Mouse (Mus musculus) urinary bladder, postnatal 10 days (tissue): ENCODE measurements around the gene Myo1c.

ENCODE experiments used
- DNase-seq: peaks from one replicate; pipeline ENCODE4 v3.0.0; 2022; ENCODE audit warnings: low spot score

Myo1c gene

DNA sequence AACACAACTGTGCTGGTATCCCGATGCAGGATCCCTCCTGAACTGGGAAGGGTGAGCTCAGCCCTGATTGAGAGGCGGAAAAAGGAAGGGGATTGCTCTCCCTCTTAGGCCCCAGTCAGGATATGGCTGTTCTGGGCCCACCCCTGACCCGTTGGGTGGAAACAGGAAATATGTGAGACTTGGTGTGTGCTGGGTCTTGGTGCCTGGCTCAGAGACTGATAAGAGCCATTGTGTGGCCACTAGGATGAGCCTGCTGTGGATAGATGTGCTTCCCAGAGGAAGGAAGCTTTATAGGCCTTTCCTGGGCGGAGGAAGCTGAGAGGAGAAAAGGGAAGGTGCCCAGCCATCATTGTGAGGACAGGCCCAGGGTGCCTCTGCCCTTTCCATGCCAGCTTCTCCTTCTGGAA, 1.1 kb upstream of the Myo1c start:
- DNase-seq, result no peak

DNA sequence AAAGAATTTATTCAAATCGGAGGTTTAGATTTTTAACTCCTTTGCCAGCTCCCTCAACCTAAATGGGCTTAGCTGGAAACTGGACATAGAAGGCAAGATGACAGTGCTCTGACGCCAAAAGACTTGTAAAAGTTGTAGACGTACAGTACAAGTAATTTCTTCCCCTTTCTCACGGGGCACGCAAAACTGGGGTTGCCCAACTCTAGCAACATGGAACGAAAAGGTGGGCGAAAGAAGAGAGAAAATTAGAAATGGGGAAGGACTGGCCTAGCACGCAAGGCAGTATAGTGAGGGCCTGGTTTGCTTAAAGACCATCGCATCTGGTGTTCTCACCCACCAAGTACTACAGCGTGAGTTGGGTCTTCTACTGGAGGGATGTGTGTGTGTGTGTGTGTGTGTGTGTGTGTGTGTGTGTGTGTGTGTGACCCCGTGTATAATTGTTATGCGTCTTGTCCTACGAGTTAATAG, 688 bp downstream of the Myo1c start:
- no peak for DNase-seq

DNA sequence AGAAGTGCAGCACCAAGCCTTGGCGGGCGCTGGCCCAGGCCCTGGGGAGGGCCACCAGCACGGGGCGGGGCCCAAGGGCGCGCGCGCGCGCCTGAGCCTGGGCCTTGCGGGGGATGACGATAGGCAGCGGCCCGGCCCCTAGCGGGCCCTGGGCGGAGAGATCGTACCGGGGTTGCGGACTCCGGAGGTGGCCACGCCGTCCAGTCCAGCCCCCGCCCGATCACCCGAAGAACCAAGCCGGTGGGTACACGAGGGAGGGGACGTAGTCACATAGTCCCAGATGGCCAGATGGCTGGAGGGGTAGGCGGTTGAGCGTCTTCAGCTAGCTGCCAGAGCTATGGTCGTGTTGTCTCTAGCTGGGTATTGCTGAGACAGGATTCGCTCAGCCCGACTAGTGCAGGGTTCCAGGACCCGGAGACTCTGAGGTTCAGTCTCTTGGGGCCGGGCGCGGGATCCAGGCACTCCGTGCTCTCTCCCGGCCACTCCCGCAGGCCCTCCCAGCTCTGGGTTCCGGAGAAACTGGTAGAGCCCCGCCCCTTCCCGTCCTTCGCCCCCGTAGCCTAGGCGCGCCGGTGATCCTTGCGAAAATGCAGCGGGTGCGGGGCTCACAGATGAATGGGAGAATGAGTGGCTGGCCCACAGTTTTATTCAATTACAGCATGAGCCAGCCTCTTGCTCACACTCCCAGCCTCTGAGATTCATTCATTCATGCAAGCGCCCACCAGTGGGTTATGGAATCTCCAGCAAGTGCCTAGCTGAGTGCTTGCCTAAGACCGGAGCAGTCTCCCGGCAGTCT, 1.3 kb downstream of the Myo1c start:
- peak; percentile 47 for DNase-seq

DNA sequence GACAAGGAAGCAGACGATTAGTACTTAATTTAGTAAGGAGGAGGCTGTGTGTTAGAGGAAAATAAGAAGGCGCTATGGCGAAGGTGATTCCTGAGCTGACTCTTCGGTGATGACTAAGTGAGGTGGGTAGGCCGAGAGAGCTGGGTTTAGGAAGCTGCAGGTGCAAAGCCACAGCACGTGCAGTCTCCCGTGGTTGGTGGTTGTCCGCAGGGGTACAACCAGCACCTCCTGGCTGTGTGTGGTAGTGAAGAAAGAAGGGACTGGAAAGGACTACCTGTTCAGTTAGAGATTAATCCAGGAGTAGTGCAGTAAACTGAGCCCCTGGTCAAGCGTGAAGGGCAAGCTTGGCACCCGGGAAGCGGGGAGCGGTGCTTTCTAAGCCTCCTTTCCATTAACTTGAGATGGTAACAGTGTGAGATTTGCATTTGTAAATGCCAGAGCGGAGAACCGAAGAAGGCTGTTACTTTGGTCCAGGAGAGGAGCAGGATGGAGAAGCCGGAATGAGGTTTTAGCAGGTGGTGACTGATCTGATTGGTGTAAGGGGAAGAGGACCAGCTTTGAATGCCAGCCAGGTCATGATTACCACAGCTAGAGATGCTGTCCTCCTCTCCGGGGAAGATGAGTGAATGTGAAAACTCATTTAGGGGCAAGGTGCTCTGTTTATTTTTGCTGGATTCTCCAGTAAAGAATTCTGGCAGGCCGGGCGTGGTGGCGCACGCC, 2.1 kb downstream of the Myo1c start:
- DNase-seq, result no peak

- no peak for DNase-seq
Measured at GRCm38 (mm10) chr11:75652942-75653684, 2.8 kb downstream of the Myo1c start.

GRCm38 (mm10) chr11:75653781-75654470, 3.6 kb downstream of the Myo1c start:
- DNase-seq, result peak; percentile 43

DNA sequence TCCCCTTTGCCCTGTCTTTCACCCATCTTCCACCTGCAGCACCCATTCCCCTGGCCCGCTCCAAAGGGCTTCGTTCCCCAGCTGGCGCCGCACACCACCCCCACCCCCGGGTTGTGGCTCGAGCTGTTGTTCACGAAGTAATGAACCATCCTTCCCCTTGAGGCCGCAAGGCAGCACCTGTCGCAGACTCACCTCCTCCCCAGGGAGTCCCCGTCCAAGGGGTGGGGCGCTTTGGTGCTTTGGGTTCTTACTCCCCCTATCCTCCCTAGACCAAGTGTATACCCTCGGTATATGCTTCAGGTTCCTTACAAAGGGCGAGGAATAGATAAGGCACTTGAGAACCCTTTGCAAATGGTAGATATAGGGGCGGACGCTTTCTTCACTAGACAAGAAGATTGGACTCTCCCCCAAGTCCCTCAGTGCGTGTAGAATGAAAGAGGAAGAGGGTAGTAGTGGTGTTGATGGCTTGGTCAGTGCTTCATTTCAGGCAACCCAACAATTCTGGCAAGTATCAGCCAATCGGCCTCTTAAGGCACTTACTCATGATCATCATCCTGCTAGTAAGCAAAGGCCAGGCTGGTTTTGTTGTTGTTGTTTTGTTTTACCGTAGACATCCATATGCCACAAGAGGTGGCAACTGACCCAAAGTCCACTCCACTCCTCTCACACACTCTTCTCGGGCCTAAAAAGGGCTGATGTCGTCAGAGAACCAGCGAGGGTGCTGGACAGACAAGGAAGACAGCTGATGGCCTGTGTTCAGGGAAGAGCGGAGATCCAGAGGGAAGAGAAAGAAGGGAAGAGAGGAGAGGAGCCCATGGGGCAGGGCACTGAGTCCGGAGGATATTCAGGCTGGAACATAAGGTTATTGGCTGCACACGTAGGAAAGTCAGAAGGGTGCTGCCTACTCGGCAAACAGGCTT, 4.4 kb downstream of the Myo1c start:
- DNase-seq, result no peak

DNA sequence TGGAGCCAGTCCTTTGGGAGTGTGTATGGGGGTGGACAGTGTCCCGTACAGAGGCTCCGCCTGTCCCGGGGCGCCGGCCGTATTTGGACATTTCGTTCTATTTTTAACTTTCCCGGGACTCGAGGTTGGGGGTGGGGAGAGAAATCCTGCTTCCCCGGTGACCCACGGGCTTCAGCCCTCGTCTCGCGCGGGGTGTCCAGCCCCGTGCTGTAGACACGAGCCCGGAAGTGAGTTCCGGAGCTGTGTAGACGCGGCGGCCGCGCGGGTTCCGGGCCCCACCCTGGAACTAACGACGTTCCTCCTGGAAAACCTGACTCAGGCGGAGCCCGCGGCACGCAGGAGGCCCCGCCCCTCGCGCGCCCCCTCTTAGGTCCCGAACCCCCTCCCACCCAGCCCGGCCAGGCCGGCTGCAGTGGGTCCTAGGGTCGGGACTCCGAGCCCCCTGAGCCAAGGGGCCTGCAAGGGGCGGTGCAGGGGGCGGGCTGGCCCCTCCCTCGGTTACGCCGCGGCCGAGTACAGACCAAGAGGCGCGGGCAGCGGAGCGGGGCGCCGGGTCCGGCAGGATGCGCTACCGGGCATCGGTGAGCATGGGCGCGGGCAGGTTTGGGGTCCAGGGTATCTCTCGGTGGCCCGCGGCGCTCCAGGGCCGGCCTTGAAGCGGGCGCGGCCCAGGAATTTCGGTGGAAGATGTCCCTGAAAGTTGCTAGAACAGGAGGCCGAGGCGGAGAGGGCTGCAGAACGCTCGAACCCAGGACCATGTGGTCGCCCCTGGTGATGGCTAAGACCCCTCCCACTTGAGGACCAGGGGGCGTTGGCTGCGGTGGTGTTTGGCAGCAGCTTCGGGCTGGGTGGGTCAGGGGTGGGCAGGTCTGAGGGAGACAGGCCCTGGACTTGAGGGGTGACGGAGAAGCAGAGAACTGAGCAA, 5.6 kb downstream of the Myo1c start:
- peak; percentile 46 for DNase-seq

DNA sequence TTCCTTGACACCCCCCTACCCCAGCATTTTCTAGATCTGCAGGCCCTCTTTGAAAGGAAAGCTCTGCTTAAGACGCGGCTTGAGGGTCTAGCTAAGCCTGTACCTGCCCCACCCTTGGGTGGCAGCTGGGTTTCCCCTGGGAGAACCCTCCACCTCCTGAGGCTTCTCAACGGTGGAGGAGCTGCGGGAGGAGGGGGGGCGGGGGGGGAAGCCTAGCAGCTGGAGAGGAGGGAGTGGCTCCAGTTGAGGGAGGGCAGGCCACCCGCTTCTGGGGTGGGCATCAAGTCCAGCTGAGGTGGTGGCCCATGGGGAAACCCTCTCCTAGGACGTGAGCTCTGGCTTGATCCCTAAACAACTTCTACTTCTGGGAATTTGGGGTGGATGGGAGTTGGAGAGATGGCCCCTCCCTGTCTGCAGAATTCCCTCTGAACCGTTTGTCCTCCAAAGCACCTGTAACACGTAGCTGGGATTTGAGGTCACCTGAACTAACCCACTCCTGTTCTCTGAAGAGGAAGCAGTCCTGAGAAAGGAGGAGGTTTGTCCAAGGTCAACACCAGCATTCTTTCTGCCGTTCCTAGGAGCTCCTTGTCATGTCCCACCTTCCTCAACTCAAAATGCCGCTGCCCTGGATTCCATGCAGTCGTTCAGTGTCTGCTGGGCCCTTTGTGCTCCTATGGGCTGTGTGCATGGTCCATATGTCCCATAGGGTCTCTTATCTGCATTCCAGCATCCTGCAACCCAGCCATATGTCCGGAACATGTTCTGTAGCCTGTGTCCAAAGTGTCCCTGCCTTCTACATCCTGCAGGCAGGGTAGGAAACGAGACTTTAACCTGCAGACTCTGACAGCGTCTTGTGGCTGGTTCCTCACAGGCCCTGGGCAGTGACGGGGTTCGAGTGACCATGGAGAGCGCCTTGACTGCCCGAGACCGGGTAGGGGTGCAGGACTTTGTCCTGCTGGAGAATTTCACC, 6.6 kb downstream of the Myo1c start:
- no peak for DNase-seq

DNA sequence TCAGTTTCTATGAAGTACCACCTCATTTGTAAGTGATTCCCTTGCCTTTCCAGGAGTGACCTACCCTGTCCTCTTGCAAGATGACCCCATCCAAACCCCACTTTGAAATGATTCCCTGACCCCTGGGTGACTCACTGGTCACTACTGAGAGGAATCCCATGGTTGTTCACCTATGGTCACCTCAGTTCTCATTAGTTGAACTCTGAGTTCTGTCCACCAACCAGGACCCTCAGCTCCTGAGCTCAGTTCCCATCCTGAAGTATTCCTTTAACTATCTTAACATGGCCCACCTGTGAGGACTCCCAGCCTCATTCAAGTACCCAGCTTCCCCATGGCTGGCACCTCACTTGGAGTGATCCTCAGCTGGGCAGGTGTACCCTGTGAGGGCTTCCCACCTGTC, 7.5 kb downstream of the Myo1c start:
- DNase-seq, result no peak

DNA sequence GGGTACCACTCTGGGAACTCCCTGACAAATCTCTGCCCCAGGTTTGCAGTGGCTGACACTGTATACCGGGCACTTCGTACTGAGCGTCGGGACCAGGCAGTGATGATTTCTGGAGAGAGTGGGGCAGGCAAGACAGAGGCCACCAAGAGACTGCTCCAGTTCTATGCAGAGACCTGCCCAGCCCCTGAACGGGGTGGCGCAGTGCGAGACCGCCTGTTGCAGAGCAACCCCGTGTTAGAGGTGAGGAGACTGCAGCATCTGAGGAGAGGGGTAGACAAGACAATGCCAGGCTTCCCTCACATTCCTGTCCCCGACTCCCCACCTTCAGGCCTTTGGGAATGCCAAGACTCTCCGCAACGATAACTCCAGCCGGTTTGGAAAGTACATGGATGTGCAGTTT, 8.0 kb downstream of the Myo1c start:
- no peak for DNase-seq

DNA sequence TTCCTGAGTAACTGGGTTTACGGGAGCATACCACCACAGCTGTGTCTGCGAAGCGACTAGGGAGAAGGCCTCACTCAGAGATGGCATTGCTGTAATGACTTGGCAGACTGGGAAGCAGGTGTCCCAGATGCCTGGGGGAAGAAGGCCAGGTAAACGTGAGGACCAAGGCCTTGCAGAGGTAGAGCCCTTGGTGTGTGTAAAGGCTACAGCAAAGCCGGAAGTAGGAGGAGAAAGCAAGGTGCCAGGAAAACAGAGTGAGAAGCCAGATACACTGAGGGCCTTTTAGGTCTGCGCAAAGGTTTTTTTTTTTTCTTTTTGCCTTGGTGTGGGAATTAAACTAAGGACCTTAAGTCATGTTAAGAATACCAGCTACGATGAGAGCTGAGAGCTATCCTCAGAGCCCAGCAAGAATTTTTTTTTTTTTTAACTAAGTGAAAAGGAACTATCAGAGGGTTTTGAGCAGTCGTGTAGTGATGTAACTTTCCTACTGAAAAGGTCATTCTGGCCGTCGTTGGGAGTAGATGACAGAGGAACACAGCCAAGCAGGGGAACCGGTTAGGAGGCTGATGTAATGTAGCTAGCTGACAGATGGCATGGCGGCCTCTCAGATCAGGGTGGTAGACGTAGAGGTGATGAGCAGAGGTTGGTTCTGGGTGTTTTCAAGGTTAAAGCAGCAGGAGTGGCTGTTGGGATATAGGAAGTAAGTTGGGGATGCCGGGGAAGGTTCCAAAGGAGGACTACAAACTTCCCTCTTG, 8.9 kb downstream of the Myo1c start:
- no peak for DNase-seq

- no peak for DNase-seq
Measured at GRCm38 (mm10) chr11:75660081-75660590, 9.8 kb downstream of the Myo1c start.

DNA sequence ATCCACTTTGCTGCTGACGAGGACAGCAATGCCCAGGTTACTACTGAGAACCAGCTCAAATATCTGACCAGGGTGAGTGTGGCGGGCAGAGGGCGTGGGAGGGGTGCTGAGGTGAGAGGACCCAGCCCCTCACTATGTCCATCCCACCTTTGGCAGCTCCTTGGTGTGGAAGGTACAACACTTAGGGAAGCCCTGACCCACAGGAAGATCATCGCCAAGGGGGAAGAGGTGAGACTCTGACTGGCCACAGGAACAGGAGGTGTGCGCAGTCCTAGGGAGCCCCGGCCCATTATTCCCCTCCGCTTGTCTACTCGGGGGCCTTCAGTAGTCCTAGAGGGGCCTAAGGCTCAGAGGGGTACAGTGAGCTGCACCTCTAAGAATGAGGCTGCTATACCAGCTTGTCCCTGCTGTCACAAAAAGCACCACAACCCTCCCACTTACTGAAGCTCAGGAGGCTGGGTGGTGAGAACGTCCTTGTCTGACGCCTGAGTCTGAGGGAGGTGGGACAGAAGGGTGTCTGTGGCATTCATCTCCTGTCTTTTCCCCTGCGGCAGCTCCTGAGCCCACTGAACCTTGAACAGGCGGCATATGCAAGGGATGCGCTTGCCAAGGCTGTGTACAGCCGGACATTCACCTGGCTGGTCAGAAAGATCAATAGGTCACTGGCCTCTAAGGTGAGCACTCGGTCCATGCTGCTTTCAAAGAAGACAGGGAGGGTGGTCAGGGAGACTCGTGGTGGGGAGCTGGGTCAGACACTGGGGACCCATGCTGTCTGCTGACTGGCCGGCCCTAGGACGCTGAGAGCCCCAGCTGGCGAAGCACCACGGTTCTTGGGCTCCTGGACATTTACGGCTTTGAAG, 10.9 kb downstream of the Myo1c start:
- DNase-seq, result no peak

- no peak for DNase-seq
Measured at GRCm38 (mm10) chr11:75662131-75662530, 11.8 kb downstream of the Myo1c start.

GRCm38 (mm10) chr11:75666296-75666695, 16.0 kb downstream of the Myo1c start:
- no peak for DNase-seq

DNA sequence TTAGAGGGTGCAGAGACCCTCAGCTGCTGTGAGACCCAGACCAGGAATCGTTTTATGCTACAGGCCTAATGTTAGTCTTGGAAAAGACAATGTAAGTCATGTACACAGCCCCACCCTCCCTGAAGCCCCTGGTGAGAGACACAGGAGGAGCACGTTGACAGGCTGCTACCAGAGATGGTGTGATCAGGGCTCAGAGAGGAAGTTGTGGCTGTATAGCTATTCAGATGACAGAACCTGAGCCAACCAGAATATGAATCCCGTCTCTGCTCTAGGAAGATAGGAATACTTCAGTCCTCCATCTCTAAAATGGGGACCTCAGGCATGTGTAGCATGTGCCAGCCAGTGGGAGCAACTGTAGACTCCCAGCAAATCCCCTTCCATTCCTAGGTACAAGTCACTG, 18.3 kb downstream of the Myo1c start:
- DNase-seq, result no peak
